Mouse (Mus musculus): ENCODE data around the gene Peg10.

GRCm38 (mm10) chr6:4716171-4716570 lies 30.9 kb upstream of the Peg10 start:
- no peak for TF ChIP-seq CTCF (IDR thresholded peaks at IDR 0.05; ENCODE audit: extremely low read depth, insufficient read depth, low read length)
- no peak for TF ChIP-seq POLR2A (IDR thresholded peaks at IDR 0.05; ENCODE audit: extremely low read depth, insufficient read depth, low read length)

All from cortical plate, adult 2 months (tissue).